Comparison of ENCODE assay signal across 9 mouse cellular contexts in genomic region chr3:101294487-101295365, GRCm38 (mm10). TPM values are rescaled to one million over a fixed set of nuclear protein-coding genes. Genes with fewer than 3 reads are reported as not detected.
DNase-seq lines count a peak whose midpoint lies in the region; ATAC-seq lines count a peak whose summit lies in the region.
"Had no signal": no experiment of that assay in that cellular context is flagged by ENCODE, and none has a peak within 500 bp of the region (broad histone marks: within the 10 kb centered on the region; RNA-seq: fewer than 3 reads in every experiment).

No protein-coding gene starts in this region.

- no peaks in the 10 kb centered on the region for H3K36me3 ChIP-seq in forebrain, embryonic 14.5 days (ENCODE audit: control insufficient read depth, insufficient read depth, low read length)
- no peaks in the 10 kb centered on the region for H3K36me3 ChIP-seq in hindbrain, embryonic 16.5 days (ENCODE audit: control insufficient read depth, insufficient read depth, low read length)
- H3K36me3 ChIP-seq in neural tube, embryonic 15.5 days: no peaks in the 10 kb centered on the region

- H3K27me3 ChIP-seq in forebrain, embryonic 14.5 days (replicated peaks; ENCODE audit: control insufficient read depth, insufficient read depth, low read length): no peaks in the 10 kb centered on the region
- H3K27me3 ChIP-seq in hindbrain, embryonic 16.5 days (replicated peaks; ENCODE audit: control insufficient read depth, insufficient read depth, low read length): no peaks in the 10 kb centered on the region
- no peaks in the 10 kb centered on the region; the same call in 1 of the 2 replicates for H3K27me3 ChIP-seq in neural tube, embryonic 15.5 days (replicated peaks)

- H3K9ac ChIP-seq in forebrain, embryonic 14.5 days (ENCODE audit: low read length): no peak overlapping the region
- H3K9ac ChIP-seq in hindbrain, embryonic 16.5 days (ENCODE audit: low read depth, low read length): no peak overlapping the region
- H3K9ac ChIP-seq in neural tube, embryonic 15.5 days (replicated peaks): no peak overlapping the region

- H3K27ac ChIP-seq in forebrain, embryonic 14.5 days (ENCODE audit: low read depth, low read length): no peak overlapping the region
- no peak overlapping the region for H3K27ac ChIP-seq in hindbrain, embryonic 16.5 days (ENCODE audit: low read depth, low read length)
- H3K27ac ChIP-seq in neural tube, embryonic 15.5 days (replicated peaks): peak overlapping the region; percentile 48; the same call in 1 of the 2 replicates
- H3K27ac ChIP-seq: macrophage had no signal

- H3K9me3 ChIP-seq in forebrain, embryonic 14.5 days (replicated peaks; ENCODE audit: control insufficient read depth, low read length): no peaks in the 10 kb centered on the region
- H3K9me3 ChIP-seq in hindbrain, embryonic 16.5 days (ENCODE audit: control insufficient read depth, low read length): no peaks in the 10 kb centered on the region
- H3K9me3 ChIP-seq in neural tube, embryonic 15.5 days (replicated peaks): no peaks in the 10 kb centered on the region

- DNase-seq in urinary bladder, postnatal 36 days (ENCODE audit: low spot score in 2 of 2): peak; percentile 22 to 46
- DNase-seq in urinary bladder, adult 2 months (ENCODE audit: low spot score): no peak
- peak; percentile 17 for DNase-seq in forebrain, embryonic 14.5 days (ENCODE audit: low spot score)
- no peak for DNase-seq in frontal cortex, postnatal 14 days (ENCODE audit: low spot score in 2 of 2)
- DNase-seq in right cerebral cortex, adult 2 months (ENCODE audit: low spot score in 2 of 2): no peak
- no peak for DNase-seq in layer of hippocampus, adult 9-11 months

- no peaks in the 10 kb centered on the region for H3K4me1 ChIP-seq in forebrain, embryonic 14.5 days (ENCODE audit: control insufficient read depth, insufficient read depth, low read length)
- H3K4me1 ChIP-seq in hindbrain, embryonic 16.5 days (ENCODE audit: control insufficient read depth, insufficient read depth, low read depth, low read length): no peaks in the 10 kb centered on the region; the same call in 1 of the 2 replicates
- peaks cover 13% of the 10 kb centered on the region for H3K4me1 ChIP-seq in neural tube, embryonic 15.5 days

- H3K4me3 ChIP-seq in forebrain, embryonic 14.5 days (ENCODE audit: low read depth, low read length): no peak overlapping the region
- no peak overlapping the region for H3K4me3 ChIP-seq in hindbrain, embryonic 16.5 days (ENCODE audit: low read length)
- H3K4me3 ChIP-seq in neural tube, embryonic 15.5 days (replicated peaks): no peak overlapping the region

- no peak overlapping the region for H3K4me2 ChIP-seq in forebrain, embryonic 14.5 days (ENCODE audit: low read length)
- H3K4me2 ChIP-seq in hindbrain, embryonic 16.5 days (ENCODE audit: low read length): no peak overlapping the region
- no peak overlapping the region for H3K4me2 ChIP-seq in neural tube, embryonic 15.5 days

- 75% methylated on average over 10 of the region's 10 CpGs for WGBS in forebrain, embryonic 14.5 days
- 71% methylated on average over 10 of the region's 10 CpGs for WGBS in hindbrain, embryonic 16.5 days
- 81% methylated on average over 10 of the region's 10 CpGs for WGBS in neural tube, embryonic 15.5 days

- ATAC-seq in forebrain, embryonic 14.5 days: peak; percentile 53
- peak; percentile 55 for ATAC-seq in hindbrain, embryonic 16.5 days
- ATAC-seq in neural tube, embryonic 15.5 days (ENCODE audit: low FRiP score): 0 out of 2 replicates have a peak, but pooled peaks have one; percentile 19

RNA-seq across cellular contexts. Expression of gene Cd2, which starts 7.0 kb away (rescaled TPM):
- 2.1 and 2.4 TPM in 2 replicates for polyA plus RNA-seq in urinary bladder, adult 2 months (2012; rRNA removed)
- 0.30 and 0.45 TPM in 2 replicates for polyA plus RNA-seq in forebrain, embryonic 14.5 days (2014; fragmentation: Nextera tagmentation; extraction: Ambion mirVana)
- polyA plus RNA-seq in hindbrain, embryonic 16.5 days (2015; fragmentation: Nextera tagmentation; extraction: Ambion mirVana): 0.14 TPM in 1 of 2 replicates, not detected in the other
- polyA plus RNA-seq in neural tube, embryonic 15.5 days (2015; fragmentation: Nextera tagmentation; extraction: Ambion mirVana): 2.9 TPM in 1 of 2 replicates, not detected in the other

Comparison
In these comparisons a context has a peak if more than half of its experiments do, and no peak if none do; other contexts are left out.
1. DNase-seq: peak in urinary bladder, postnatal 36 days (2 of 2) and forebrain, embryonic 14.5 days (single experiment); none in urinary bladder, adult 2 months (single experiment), frontal cortex, postnatal 14 days (0 of 2), right cerebral cortex, adult 2 months (0 of 2) and layer of hippocampus, adult 9-11 months (single experiment).
2. Peak in every context shown above with its lines, with median percentiles within 50 percentile points of each other: ATAC-seq.